Mouse (Mus musculus): ENCODE measurements around the gene Arr3.

DNA sequence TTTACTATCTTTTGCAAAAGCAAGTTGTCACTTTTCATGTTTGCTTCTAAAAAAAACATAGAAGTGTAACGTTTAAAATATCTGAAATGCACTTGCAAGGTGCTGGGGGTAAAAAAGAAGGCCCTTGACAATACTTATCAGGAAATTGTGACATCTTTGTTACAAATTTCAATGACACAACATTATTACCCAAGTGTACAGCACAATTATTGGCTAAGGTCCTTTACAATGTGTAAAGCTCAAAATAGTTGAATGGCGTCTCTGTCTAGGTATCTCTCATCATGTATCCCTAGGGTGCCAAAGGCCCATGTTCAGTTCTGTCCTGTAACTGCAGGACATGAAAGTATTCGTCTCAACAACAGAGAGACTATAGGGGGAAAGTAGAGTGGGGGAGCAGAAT is 49.3 kb upstream of the Arr3 start:
- TF ChIP-seq CTCF (IDR thresholded peaks at IDR 0.05; ENCODE audit: borderline replicate concordance, insufficient read depth, low read length) (no peak), POLR2A (IDR thresholded peaks at IDR 0.05; ENCODE audit: low read depth, low read length) (no peak)
